21 mouse cellular contexts compared by ENCODE assay signal in the genomic region with DNA sequence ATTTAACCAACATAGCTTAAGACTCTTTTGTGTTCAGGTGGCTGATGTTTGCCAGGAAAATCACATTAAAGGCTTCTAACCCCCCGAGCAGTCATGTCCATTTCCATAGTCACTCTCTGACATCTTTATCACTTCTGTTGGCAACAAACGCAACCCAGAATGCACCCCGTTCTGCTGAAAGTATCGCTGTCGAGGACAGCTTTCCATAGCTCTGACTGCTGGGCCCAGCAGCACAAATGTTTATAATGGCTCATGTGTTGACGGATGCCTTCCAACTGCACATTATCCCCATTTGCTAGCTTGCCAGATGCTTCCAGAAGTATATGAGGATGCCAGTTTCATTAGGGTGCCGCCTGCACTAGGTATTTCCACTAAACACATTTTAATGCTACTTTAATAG.
DNase-seq lines count a peak whose midpoint lies in the region; ATAC-seq and TF ChIP-seq lines count a peak whose summit lies in the region.
"Had no signal": no experiment of that assay in that cellular context is flagged by ENCODE, and none has a peak within 500 bp of the region (broad histone marks: within the 10 kb centered on the region; RNA-seq: fewer than 3 reads in every experiment).

No protein-coding gene starts in this region.

- H3K4me1 ChIP-seq in heart, embryonic 12.5 days (replicated peaks) = 0 out of 2 replicates have a peak, but pooled peaks cover 3% of the 10 kb centered on the region
- H3K4me1 ChIP-seq in lung, embryonic 15.5 days = peaks cover 8% of the 10 kb centered on the region

- H3K9me3 ChIP-seq in heart, embryonic 12.5 days (replicated peaks) = no peaks in the 10 kb centered on the region
- H3K9me3 ChIP-seq in lung, embryonic 15.5 days = no peaks in the 10 kb centered on the region
- H3K9me3 ChIP-seq: embryonic facial prominence, embryonic 15.5 days; forebrain, embryonic 10.5 days had no signal

- H3K4me2 ChIP-seq in heart, embryonic 12.5 days = no peak overlapping the region
- H3K4me2 ChIP-seq in lung, embryonic 15.5 days = no peak overlapping the region
- H3K4me2 ChIP-seq: embryonic facial prominence, embryonic 15.5 days; heart, embryonic 11.5 days had no signal

- H3K27ac ChIP-seq in heart, embryonic 12.5 days (ENCODE audit: poor library complexity, severe bottlenecking) = no peak overlapping the region
- H3K27ac ChIP-seq in lung, embryonic 15.5 days = no peak overlapping the region
- H3K27ac ChIP-seq: embryonic facial prominence, embryonic 15.5 days; forebrain, embryonic 10.5 days; heart, adult 2 months had no signal

- ATAC-seq in heart, embryonic 12.5 days (ENCODE audit: insufficient number of reproducible peaks, low FRiP score) = peak; percentile 18; the same call in 1 of the 2 replicates
- peak; percentile 50; the same call in 1 of the 2 replicates for ATAC-seq in lung, embryonic 15.5 days (ENCODE audit: borderline replicate concordance, extremely low read depth, low FRiP score, low TSS enrichment)
- ATAC-seq: activated CD4-positive, CD25-positive, alpha-beta regulatory T cell, adult 4 months; forebrain, embryonic 14.5 days; Patski had no signal

- no peak for TF ChIP-seq POLR2A in brain, embryonic 14.5 days (IDR thresholded peaks at IDR 0.05; ENCODE audit: borderline replicate concordance, extremely low read depth, insufficient read depth, insufficient read length, poor library complexity, severe bottlenecking)

- no peaks in the 10 kb centered on the region for H3K36me3 ChIP-seq in heart, embryonic 12.5 days
- H3K36me3 ChIP-seq in lung, embryonic 15.5 days = no peaks in the 10 kb centered on the region
- H3K36me3 ChIP-seq: embryonic facial prominence, embryonic 15.5 days; forebrain, embryonic 10.5 days had no signal

- WGBS in heart, embryonic 12.5 days = 42% methylated on average over 7 of the region's 7 CpGs
- WGBS in lung, embryonic 15.5 days = 32% methylated on average over 7 of the region's 7 CpGs

- no peak overlapping the region for H3K9ac ChIP-seq in heart, embryonic 12.5 days
- H3K9ac ChIP-seq in lung, embryonic 15.5 days = no peak overlapping the region
- H3K9ac ChIP-seq: embryonic facial prominence, embryonic 15.5 days had no signal

- H3K27me3 ChIP-seq in heart, embryonic 12.5 days (replicated peaks) = peaks cover 3% of the 10 kb centered on the region; the same call in 1 of the 2 replicates
- peaks cover 26% of the 10 kb centered on the region for H3K27me3 ChIP-seq in lung, embryonic 15.5 days
- H3K27me3 ChIP-seq: Patski had no signal

- no peak for DNase-seq in heart, adult 11 months
- DNase-seq in lung, adult 18-20 months = no peak
- peak; percentile 35 for DNase-seq in brain, embryonic 14.5 days (ENCODE audit: low read depth)
- peak; percentile 38 for DNase-seq in lung, postnatal 14 days
- no peak for DNase-seq in testis, postnatal 14 days (ENCODE audit: low spot score)
- DNase-seq in adrenal gland, adult (ENCODE audit: inconsistent age in 2 of 2, low spot score in 1 of 2) = no peak
- DNase-seq: adrenal gland, adult 2 months; adrenal gland, postnatal 25 days; cerebellum, adult 2 months; embryo, embryonic 11 days; gastrocnemius, postnatal 10 days; heart, adult 2 months had no signal

- no peak for TF ChIP-seq CTCF in brain, embryonic 14.5 days (IDR thresholded peaks at IDR 0.05; ENCODE audit: borderline replicate concordance, extremely low read depth, insufficient read depth, insufficient read length)

- H3K4me3 ChIP-seq in heart, embryonic 12.5 days = no peak overlapping the region
- no peak overlapping the region for H3K4me3 ChIP-seq in lung, embryonic 15.5 days
- H3K4me3 ChIP-seq: embryonic facial prominence, embryonic 15.5 days; erythroblast, embryonic 14.5 days; forebrain, embryonic 10.5 days; heart, adult 2 months had no signal

Comparison
In these comparisons a context has a peak if more than half of its experiments do, and no peak if none do; other contexts are left out.
1. DNase-seq: peak in brain, embryonic 14.5 days (single experiment) and lung, postnatal 14 days (single experiment); none in heart, adult 11 months (single experiment), lung, adult 18-20 months (0 of 2), testis, postnatal 14 days (single experiment) and adrenal gland, adult (0 of 2).